Mouse (Mus musculus) heart, postnatal 4 days (tissue): Measurements from ENCODE around the gene Ptprt. TPM values are rescaled to one million over a fixed set of nuclear protein-coding genes. Genes with fewer than 3 reads are reported as not detected.
"Not testable (repeated sequence)": the region's sequence is repeated elsewhere in the genome, so short reads cannot be mapped to it uniquely, and the experiment has no call there.

ENCODE experiments used
- DNase-seq: peaks from one replicate; pipeline ENCODE4 v3.0.0; 2021
- total RNA-seq, 2 experiments: library from RNA; stranded (reverse); gene quantifications; 2 replicates each; pipeline ENCODE4 v1.2.3; 2021

Gene Ptprt
- total RNA-seq, 2 experiments from 2014 or later: 0.81 to 1.1 TPM

DNA sequence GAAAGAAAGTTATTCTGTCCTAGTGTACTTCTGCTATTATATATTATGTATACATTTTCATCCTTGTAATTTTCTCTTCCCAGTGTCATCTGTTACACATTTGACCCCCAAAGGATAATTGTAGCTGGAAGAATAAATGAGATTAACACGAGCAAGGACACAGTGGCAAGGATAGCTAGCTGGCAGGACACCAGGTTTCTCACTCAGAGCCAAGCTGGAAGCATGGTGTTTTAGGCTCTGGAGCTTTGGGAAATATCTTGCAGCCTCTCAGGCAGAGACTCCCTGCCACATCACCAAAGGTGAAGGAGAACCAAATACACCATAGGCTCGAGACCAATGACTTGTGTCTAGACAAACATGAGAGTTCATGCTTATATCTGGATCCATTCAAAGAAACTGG lies 1141.3 kb downstream of the Ptprt start:
- no peak for DNase-seq

- peak; percentile 17 for DNase-seq
Measured at GRCm38 (mm10) chr2:161516921-161517320, 1144.0 kb downstream of the Ptprt start.

- DNase-seq: no peak
Measured at GRCm38 (mm10) chr2:161513256-161513655, 1147.7 kb downstream of the Ptprt start.

DNA sequence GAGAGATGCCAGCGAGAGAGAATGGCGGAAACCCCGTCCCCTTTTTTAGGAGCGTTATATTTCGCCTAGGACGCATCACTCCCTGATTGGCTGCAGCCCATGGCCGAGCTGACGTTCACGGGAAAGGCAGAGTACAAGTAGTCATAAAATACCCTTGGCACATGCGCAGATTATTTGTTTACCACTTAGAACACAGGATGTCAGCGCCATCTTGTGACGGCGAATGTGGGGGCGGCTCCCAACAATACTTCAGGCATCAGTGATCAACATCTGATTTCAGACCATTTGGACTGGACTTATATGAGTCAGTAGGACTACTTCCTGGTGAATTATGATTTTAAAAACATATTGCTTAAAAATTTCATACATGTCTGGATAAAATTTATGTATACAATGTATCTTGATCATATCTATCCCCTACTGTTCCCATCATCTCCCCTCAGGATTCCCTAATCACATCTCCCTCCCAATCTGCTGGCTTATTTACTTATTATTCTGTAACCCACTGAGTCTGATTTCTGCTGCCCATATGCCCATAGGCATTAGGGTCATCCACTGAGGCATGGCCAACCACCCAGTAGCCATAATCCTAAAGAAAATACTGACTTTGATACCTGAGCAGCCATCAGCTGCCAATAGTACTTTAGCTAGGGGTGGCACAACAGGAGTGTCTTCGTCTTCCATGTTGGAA lies 1148.9 kb downstream of the Ptprt start:
- not testable (repeated sequence) for DNase-seq

DNA sequence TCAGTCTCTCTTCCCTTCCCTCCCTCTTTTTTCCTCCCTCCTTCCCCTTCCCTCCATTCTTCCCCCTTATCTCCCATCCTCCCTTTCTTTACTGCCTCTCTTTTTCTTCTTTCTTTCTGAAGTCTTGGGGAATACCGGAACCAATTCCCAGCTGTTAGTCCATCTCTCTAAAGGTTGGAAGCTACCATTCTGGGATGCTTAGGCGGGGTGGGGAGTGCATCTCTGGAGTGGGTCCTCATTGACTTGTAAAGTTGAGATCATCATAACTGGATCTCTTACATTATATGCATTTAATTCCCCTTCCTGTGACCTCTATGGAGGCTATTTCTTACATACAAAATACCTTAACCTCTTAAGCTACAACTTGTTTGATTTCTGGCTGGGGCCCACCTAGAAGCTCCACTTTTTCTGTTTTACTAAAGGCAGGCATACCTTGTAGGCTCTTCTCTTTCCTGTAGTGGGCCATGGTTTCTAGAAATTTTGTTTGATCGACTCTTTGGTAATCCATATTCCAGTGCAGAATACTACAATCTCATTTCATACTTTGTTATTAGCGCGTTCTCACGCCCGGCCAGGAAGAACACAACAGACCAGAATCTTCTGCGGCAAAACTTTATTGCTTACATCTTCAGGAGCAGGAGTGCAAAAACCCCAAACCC lies 1149.7 kb downstream of the Ptprt start:
- DNase-seq: no peak

GRCm38 (mm10) chr2:161499097-161499899 lies 1161.6 kb downstream of the Ptprt start:
- DNase-seq: no peak

- DNase-seq: no peak
Measured at GRCm38 (mm10) chr2:161498449-161499096, 1162.4 kb downstream of the Ptprt start.

- DNase-seq: no peak
Measured at GRCm38 (mm10) chr2:161481741-161482140, 1179.2 kb downstream of the Ptprt start.

- no peak for DNase-seq
Measured at GRCm38 (mm10) chr2:161480445-161480844, 1180.5 kb downstream of the Ptprt start.
